Mouse (Mus musculus) duodenum, adult 2 months (tissue): ENCODE data around the gene Ubxn7. TPM values are rescaled to one million over a fixed set of nuclear protein-coding genes. Genes with fewer than 3 reads are reported as not detected.

Source experiments
- polyA plus RNA-seq: library from polyadenylated mRNA; depleted of rRNA; stranded (reverse); fragments of >200 nt; gene quantifications from 2 replicates; pipeline ENCODE4 v1.2.3, GENCODE M21; 2012; ENCODE audit warnings: low replicate concordance; rRNA removed

Ubxn7 gene
- polyA plus RNA-seq: 0.50 and 2.0 TPM in 2 replicates

GRCm38 (mm10) chr16:32332040-32332555 lies at the start of gene Ubxn7:
Gene Ubxn7, plus strand, starts transcription at chr16:32332257.

DNA sequence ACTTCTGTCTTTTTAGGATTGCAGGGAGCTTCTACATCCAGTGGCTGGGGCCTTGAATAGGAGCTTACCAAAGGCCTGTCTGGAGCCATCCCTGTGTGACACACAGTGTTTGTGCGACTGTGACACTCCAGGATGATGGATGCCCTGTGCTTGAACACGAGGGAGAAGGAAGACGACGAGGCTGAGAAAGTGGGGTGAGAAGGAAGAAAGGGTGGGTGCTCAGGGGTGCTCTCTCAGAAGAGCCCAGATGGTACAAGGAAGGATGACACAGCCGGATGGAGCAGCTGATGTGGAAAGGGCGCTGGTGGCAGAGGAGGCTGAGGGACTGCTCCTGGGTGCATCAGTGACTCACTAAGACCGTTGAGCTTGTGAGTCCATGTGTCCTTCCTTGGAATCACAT lies 68.2 kb downstream of the Ubxn7 start, which contains the start of gene Tm4sf19:
Gene Tm4sf19, plus strand, starts transcription at position 240 of the 400 bp plus-strand sequence.

DNA sequence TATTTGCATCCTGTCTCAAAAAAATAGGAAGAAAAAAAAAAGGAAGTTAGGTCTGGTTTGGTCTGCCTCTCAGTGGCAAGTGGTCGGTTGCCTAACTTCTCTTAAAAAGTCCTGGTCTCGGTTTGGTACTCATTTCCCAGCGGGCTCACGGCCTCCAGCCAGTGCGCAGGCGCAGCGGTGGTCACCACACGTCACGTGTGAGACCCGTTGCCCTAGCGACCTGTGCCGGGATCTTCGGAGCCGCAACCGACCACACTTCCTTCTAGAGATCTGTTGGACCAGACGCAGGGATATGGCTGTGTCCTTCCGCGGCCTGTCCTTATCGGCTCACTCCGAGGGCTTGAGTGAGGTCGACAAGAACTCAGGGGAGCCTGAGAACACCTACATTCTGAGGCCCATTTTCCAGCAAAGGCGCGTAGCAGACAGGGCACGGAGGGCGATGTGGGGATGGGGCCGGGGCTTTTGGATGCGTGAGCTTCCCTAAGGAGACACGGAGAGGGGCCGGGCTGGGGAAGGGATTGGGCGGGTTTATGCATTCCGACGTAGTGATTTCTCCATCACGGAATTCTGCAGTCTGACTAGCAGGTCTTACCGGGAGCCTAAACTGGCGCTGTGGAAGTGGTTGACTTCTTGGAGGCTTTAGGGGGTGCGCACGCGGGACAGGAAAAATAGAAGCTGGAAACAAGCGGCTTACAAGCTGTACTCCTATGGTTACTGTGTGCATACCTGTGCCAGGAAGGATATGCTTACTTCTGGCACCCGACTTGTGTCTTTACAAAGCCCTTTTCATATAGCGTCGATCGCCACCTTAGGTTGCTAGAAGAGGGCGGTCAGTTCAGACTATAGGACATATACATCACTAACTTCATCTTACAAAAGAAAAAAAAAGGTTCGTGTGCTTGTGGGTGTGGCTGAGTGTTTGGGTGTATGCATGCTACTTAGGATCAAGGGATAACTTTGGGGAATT lies 87.7 kb downstream of the Ubxn7 start, which contains the start of gene Tctex1d2:
Gene Tctex1d2, plus strand, starts transcription at position 186 of the 967 bp plus-strand sequence.

GRCm38 (mm10) chr16:32430474-32431046 lies 98.5 kb downstream of the Ubxn7 start, which contains the start of gene Pcyt1a:
Gene Pcyt1a, plus strand, starts transcription at chr16:32430921.

Other genes with a start within 250 kb of the Ubxn7 start
- gene Pigx, start 232.5 kb upstream of the Ubxn7 start, polyA plus RNA-seq: 48.1 and 53.2 TPM in 2 replicates
- gene Cep19, start 232.5 kb upstream of the Ubxn7 start, polyA plus RNA-seq: 17.2 and 29.4 TPM in 2 replicates
- 6.1 and 6.8 TPM in 2 replicates for gene Nrros, start 166.7 kb upstream of the Ubxn7 start, polyA plus RNA-seq
- not detected in 2 replicates for gene Bex6, start 152.4 kb upstream of the Ubxn7 start, polyA plus RNA-seq
- 1.0 and 1.3 TPM in 2 replicates for gene Fbxo45, start 85.1 kb upstream of the Ubxn7 start, polyA plus RNA-seq
- 0.55 and 0.72 TPM in 2 replicates for gene Wdr53, start 85.0 kb upstream of the Ubxn7 start, polyA plus RNA-seq
- gene Smco1, start 60.8 kb upstream of the Ubxn7 start, polyA plus RNA-seq: not detected in 2 replicates
- gene Rnf168, start 54.8 kb upstream of the Ubxn7 start, polyA plus RNA-seq: 3.2 and 3.9 TPM in 2 replicates
- gene Tm4sf19, start 68.2 kb downstream of the Ubxn7 start, polyA plus RNA-seq: 0.59 TPM in 1 of 2 replicates, not detected in the other
- 0.39 and 2.7 TPM in 2 replicates for gene Tctex1d2, start 87.4 kb downstream of the Ubxn7 start, polyA plus RNA-seq
- gene Pcyt1a, start 98.7 kb downstream of the Ubxn7 start, polyA plus RNA-seq: 43.6 and 55.6 TPM in 2 replicates
- gene Slc51a, start 155.6 kb downstream of the Ubxn7 start, polyA plus RNA-seq: 143 and 387 TPM in 2 replicates
- 0.81 and 1.1 TPM in 2 replicates for gene Zdhhc19, start 164.0 kb downstream of the Ubxn7 start, polyA plus RNA-seq